Mouse (Mus musculus) 3134 (cell line): ENCODE data around the gene Olfr70.

ENCODE experiments used
- DNase-seq: peaks from one replicate; pipeline ENCODE4 v3.0.0-alpha.2; 2011; ENCODE audit warnings: low spot score; ENCODE audit not compliant: insufficient read length; ENCODE audit errors: extremely low read depth

The Olfr70 gene

DNA sequence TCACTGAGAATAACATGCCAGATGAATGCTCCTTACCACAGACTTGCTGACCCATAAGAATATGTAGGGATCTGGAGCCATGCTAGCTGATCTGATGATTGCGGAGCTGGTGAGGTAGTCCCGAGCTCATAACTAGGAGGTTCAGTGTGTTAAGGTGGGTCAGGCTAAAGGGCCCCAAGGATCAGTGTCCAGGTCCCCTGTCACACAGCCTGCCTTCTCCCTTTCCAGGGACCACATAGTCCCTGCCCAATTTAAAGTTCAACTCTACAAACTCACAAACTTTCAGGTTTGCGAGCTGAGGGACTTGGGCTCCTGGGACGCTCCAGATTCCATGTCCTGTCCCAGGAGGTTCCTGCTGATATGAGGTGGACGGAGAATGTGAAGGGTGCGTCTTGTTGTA lies at the start of gene Olfr70:
Olfr70 (minus strand) TSS at position 101 of the 400 bp plus-strand sequence.
- DNase-seq: no peak

DNA sequence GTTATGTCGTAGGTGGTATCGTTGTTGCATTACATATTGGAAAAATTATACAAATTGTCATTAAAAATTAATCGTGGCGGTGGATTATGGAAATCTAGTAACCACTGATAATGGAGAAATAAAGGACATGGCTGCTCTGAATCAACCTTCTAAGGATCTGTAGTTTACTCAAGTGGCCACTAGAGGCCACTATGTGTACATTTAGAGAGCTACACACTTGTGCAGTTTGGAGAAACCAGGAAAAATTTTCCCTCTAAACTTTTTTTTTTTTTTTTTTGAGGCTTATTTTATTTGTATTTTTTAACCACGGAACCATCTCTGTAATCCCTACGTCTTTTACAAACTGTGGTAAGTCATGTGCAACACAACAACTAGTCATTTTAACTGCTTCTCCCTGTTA lies 44.6 kb upstream of the Olfr70 start:
- DNase-seq: no peak

DNA sequence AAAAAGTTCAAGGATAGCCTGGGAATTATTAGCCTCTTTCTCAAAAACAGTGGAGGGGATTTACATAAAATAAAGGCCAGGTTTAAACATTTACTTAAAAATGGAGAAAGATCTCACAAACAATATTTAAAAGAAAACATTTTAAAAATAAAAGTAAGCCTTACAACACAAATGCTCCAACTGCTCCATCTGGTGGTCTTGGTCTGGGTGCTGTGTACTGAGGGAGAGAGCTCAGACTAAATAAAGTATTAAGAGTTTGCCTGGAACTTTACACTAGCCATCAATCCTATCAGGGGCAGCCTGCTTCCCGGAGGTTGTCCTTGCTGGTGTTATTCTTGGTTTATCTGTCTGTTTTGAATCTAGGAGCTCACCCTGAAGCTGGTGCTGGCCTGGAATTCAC lies 42.5 kb upstream of the Olfr70 start:
- no peak for DNase-seq

DNA sequence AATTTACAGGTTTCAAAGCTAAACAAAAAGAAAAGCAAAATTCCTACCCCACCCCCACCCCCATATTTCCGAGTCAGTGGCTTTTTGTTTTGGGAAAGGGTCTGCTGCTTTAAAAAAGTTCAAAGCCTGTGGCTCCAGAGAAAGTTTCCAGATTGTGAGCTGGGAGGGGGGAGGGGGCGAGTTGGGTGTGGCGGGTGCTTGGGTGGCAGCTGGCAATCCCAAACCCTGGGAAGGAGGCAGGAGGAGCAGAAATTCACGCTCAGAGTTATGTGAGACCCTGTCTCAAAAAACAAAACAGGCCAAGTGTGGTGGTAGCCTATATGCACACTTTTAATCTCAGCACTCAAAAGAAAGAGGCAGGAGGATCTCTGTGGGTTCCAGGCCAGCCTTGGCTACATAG lies 42.0 kb upstream of the Olfr70 start:
- DNase-seq: no peak

DNA sequence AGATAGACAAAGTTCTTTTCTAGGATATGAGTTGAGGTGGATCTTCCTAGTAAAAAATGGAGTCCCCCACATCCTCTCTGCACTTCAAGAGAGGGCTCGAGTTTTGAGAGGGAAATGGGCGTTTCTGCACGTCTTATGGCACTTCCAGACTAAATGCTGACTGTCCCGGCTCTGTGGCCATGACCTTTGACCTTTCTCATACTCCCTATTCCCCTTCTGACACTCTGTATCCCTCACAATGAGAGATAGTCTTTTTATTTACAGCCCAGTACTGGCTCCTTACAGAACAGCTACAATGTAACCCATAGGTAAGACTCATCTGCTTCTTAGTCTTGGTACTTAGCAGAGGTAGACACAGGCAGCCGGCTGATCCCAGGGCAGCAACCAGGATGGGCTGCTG lies 40.9 kb upstream of the Olfr70 start:
- DNase-seq: no peak

DNA sequence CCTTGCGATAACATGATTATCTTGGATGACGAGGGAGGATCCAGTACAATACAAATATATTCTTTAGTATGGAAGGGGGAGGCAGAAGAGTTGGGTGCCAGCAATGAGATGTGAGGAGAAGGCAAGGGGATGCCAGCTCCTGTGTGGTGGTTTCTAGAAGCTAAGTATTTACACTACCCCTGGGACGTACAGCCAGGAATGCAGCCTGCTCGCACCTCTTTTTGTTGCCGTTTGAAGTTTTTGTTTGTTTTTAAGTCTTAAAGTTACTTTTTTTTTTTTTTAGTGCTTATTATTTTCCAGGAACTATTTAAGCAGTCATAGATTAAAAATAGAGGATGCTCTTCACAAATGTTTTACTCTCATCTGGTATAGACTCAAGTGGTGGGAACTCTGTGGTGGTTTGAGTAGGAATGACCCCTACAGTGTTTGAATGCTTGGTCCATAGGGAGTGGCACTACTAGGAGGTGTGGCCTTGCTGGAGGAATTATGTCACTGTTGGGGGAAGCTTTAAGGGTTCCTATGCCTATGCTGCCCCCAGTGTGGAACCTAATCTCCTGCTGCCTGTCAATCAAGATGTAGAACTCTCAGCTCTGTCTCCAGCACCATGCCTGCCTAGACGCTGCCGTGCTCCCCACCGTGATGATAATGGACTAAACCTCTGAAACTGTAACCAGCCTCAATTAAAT lies 38.5 kb upstream of the Olfr70 start:
- no peak for DNase-seq

DNA sequence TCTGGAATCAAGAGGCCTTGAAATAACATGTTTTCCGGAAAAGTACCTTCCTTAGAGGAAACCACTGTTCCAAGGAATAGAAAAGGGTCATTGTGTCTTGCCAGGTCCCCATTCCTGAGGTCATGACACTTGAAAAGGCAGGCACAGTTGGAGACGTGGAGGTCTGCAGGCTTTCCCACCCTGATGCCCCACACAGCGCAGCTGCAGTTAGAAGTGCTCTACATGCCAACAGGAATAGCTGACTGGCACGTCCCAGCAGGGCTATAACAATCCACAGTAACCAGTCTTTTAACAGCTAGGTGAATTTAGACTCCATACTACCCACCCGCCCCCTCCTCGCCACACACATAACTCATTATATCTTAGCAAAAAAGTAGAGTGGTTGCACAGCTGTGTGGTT lies 36.5 kb upstream of the Olfr70 start:
- no peak for DNase-seq

DNA sequence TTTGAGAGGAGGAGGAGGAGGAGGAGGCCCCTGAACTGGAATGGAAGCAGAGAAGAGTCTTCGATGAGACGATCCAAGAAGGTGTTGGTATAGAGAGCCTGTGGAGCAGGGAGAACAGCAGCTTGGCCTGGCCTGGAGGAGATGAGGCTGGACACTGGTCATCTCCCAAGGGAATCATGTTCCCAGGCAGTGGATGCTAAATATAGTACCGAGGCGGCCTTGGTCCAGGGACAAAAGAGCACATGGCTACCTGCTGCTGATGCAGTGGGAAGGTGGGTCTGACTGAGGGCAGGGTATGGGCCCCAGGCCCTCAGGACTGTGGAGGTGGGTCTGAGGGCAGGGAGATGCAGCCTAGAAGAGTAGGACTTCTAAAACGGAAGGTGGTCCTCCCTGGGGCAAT lies 32.6 kb upstream of the Olfr70 start:
- no peak for DNase-seq

DNA sequence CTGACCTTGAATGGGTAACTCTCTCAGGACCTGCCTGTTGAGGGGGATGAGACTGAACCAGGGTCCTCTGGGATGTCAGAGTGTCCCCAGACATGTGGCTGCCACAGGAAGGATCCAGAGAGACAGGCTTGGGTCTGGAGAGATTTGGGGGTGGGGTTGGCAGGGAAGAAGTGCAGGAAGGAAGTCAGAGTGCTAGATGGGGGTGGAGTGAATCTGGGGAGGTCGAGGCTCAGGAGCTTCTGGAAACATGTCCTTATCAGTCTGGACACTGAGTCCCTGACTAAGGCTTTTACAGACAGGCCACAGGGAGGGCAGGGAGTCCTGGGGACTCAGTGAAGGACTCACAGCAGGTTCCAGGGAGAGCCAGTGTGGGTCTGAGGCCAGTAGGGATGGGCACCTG lies 31.6 kb upstream of the Olfr70 start:
- DNase-seq: no peak

DNA sequence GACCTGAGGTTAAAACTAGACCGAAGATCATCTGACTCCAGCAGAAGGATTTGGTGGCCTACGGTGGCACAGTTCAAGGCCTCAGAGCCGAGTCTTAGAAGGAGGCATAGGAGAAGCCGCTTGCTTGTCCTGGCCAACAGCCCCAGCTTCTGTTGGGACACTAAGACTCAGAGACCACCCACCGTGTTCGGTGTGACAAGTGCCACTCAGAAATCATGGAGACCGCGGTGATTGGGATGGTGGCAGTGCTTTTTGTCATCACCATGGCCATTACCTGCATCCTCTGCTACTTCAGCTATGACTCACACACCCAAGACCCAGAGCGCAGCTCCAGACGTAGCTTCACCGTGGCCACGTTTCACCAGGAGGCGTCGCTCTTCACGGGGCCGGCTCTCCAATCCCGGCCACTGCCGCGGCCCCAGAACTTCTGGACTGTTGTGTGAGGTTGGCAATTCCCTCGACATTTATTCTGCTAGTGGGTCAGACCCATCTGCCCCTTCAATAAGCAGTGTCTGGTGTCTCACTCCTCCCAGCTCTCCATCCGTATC lies 30.2 kb upstream of the Olfr70 start:
- DNase-seq: no peak

DNA sequence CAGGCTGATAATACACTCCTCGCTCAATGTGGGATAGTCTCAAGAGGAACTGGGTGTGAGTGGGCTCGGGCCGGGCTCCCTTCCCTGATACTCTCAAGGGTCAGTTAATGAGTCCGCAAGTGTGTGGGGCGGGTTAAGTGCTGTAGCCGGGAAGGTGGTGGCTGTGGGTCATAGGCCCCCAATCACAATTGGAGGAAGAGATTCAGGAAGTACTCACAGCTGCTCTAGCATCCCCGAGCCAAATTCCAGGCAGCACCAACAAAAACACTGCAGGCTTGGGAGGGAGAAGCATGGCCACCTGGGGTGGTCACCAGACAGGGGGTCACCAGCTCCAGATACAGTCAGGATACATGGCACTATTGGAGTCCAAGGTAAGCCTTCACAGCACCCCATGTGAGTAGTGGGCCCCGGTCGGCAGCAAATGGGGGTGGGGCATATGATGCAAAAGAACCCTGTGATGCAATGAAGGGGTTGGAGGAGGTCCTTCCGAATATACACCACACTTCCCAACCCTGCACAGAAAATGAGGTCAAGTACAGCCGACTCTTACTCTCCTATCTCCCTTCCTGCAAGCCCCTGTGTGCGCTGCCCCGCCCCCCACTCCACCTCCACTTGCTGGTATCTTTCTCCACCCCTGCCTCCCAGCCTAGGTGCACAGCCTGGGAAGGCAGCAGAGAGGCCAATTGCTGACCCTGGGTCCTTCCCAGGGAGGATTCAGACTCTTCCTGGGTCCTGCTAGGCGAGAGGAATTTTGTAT lies 29.4 kb upstream of the Olfr70 start, which contains the start of gene Spaar:
Spaar (plus strand) TSS at position 241 of the 757 bp plus-strand sequence.
- DNase-seq: no peak

DNA sequence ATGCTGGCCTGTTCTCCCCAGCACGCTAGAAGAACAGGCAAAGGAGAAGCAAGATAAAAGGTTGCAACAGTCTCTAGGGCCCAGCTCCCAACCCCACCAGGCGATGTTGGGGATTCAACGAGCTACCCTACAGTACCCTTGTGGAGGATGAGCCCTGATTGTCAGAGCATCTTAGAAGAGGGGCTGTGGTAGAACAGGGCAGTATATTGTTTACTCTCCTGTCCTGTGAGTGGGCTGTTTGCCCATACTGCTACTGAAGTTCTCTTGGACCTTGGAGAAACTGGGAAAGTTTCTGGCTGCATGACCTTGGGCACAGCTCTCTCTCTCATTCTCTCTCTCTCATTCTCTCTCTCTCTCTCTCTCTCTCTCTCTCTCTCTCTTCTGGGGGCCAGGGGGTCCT lies 28.5 kb upstream of the Olfr70 start:
- DNase-seq: no peak

DNA sequence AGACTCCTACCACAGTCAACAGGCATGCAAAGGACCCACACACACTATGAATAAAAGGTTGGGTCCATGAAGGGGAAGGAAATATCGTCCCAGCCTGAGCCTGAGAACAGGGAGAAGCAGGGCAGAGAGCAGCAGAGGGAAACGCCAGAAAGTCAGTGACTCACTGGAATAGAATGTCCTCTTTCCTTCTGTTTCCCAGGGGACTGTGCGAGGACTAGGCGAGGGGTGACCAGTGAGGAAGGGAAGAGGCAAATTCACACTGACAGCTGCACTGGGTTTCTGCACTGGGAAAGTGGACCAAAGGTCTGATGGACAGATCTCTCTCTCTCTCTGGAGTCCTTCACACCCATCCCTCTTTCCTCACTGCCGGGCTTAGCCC lies 28.0 kb upstream of the Olfr70 start:
- peak; percentile 79 for DNase-seq

DNA sequence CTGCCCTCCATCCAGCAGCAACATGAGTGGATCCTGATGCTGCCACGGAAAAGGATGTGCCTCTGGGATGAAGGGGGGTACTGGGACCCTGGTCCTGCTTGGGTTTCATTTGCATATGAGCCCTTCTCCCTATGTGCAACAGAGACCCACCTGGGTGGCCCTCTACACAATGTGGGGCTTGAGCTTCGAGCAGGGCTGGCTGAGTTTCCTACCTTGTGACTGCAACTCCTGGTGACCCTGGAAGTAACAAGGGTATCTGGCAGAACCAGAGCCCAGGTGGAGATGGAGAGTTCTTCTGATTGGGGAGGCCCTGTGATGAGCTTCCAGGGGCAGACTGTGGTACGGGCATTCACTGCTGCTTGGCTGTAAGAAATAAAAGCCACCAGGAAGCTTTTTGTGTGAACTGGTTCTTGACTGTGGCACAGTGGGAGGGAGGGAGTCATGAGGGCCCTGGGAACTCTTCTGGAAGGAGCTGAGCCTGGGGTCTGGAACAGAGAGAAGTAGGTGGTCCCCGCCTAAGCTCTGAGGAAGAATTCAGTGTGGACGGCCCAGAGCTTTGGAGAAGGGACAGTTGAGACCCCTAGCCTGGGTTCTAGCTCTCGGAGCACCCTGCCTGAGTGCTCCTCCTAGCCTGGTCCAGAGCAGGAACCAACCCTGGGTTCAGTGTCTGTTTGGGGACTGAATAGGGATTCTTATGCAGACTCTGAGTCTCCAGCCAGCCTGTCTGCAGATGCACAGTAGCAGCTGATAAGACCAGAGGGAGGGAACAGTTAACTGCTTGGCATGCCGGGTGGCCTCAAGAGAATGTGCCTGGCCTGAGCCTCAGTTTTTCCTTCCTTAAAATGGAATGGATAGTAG lies 27.3 kb upstream of the Olfr70 start:
- DNase-seq: no peak

DNA sequence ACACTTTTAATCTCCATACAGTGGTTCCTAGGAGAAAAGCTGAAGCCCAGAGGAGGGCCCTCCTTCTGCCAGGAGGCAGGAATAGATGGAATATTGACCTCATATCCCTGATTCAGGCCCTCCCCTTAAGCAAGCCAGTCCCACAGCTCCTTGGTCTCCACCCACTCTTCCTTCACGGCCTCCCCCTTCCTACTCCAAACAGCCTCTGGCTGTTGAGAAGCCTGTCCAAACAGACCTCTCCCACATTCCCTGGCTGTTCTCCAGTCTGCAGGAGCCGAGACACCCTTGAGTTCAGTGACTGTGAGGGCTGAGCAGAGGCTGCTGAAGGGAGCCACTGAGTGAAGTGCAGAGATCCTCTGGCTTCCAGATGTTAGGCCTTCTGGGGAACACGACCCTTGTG lies 26.4 kb upstream of the Olfr70 start, which contains the start of gene Hrct1:
Hrct1 (plus strand) TSS at position 194 of the 400 bp plus-strand sequence.
- peak; percentile 79 for DNase-seq

DNA sequence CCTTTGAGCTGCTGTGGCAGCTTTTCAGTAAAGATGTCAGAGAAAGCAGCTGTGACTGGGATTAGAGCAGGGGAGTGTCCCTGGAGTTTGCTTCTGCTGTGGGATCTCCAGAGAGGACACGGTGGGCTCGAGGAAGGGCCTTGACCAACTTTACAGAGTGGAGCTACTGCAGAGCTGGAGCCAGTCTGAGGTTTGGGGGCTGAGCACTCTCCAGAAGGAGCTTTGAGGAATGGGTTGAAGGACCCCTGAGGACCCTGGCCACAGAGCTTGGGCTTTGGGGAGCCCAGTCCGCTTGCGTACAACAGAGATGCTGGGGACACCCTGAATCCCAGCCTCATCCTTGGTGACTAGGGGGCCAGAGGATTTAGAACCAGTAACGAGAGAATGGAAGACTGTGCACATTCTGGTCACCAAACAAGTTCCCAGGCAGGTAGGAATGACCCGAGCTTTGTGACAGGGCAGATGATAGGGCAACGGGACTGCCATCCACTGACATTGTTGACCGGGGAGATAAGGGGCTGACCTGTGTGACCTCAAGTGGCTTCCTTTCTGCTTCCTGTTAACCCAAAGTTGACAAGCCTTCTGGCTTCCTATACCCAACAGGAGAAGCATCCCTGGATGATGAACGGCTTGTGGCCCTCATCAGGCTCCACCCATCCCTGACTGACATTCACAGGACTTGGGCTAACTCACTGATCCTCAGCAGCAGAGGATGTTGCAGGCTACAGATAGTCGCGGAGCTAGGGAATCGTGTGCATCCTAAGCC lies 25.8 kb upstream of the Olfr70 start:
- DNase-seq: no peak

DNA sequence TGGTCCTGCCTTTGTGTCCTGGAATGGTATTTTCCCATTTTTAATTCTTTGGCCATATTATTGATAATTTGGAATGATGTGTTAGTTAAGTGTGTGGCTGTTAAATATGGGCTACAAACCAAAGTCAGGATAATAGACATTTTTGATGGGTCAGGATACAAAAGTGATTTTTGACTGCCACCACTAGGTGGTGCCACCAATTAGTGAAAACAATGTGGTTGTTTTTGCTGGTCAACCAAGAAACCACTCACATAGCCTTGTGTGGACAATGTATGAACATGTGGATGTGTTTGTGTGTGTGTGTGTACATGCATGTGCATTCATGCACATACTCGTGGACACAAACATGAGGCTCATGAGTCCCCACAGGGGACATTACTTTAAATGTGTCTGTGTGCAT lies 24.2 kb upstream of the Olfr70 start:
- DNase-seq: no peak

DNA sequence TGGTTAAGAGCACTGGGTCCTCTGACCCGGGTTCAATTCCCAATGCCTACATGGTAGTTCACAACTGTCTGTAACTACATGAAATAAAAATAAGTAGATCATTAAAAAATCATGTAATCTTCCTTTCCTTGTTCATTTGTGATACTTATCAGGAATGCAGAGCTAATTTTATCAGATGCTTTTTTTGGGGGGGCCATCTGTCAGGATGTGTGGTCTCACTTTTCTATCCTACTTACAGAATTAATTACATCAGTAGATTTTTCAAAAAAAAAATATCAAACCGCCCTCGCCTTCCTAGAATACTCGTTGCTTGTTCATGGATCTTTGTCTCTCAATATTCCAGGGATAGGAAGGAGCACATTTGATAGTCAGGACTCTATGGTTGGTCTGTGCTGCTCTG lies 21.6 kb upstream of the Olfr70 start:
- DNase-seq: no peak

DNA sequence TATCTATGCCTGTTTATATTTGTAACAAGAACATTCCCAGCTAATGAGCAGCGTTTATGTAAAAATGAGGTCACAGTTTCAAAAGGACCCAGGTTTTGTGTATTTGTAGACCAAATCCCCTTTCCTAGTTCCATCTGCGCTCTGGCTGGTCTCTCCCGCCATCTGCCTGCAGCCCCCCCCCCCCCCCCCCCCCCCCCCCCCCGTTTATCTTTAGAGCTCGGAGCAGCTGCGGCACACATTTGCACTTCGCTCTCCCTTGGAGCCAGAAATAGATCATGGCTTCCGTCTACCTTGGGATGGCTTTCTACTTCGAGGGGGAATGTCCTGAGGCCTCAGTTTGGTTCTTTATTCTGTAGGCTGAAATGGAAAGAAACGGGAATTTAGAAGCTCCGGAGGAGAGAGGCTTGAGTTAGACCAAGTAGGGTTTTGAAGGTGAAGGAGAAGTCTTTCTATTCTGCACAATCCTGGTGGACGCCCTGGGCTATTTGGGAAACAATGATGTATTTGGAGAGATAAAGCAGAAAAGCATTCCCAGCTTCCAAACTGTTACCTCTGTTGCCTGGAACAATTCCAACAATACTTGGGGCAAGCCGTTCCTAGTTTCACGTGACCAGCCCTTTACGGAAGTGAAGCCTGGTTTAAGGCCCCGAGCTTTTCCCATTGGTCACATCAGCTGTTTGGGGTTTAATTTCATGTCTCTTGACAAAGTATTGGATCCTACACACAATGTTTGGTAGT lies 20.1 kb upstream of the Olfr70 start:
- DNase-seq: no peak
